Mouse (Mus musculus): Measurements from ENCODE around the gene Zbtb17.
A peak's percentile ranks its signal among the peaks of the same experiment; 100 is the strongest.

GRCm38 (mm10) chr4:141429847-141430246 lies 14.6 kb upstream of the Zbtb17 start:
- TF ChIP-seq EP300 (IDR thresholded peaks at IDR 0.05; ENCODE audit: low read depth), result no peak
- TF ChIP-seq CTCF (IDR thresholded peaks at IDR 0.05; ENCODE audit: low read depth), result peak; percentile 64
